Mouse (Mus musculus) left cerebral cortex, postnatal 10 days (tissue): ENCODE measurements around the gene Por. TPM values are rescaled to one million over a fixed set of nuclear protein-coding genes. Genes with fewer than 3 reads are reported as not detected.

Experiments used
- microRNA-seq: library from miRNA; unstranded; fragments of <30 nt; microRNA quantifications from one replicate; pipeline ENCODE4 v1.2.0, GENCODE M21; 2022
- total RNA-seq, 2 experiments: library from RNA; stranded (reverse); gene quantifications; 2 replicates each; pipeline ENCODE4 v1.2.3; 2021

Por gene
- total RNA-seq, 2 experiments from 2014 or later: 68.2 to 70.0 TPM

Small RNA genes lying within 50 kb of the gene (microRNA-seq; reads per million reads assigned to microRNA genes)
- gene Mir7034: 1.7 reads per million

Other genes starting within 250 kb of the Por start
- gene Hip1, start 124.9 kb upstream of the Por start, total RNA-seq: 10 to 100 TPM; 80.5 to 85.2 TPM
- gene Ccl26, start 106.5 kb upstream of the Por start, total RNA-seq: not detected
- gene Ccl24, start 97.0 kb upstream of the Por start, total RNA-seq: under 1 TPM in 1 of 2 experiments, not detected in 1; 0.28 TPM
- 10 to 100 TPM; 77.6 to 82.7 TPM for gene Rhbdd2, start 37.4 kb upstream of the Por start, total RNA-seq
- 10 to 100 TPM; 20.7 to 22.0 TPM for gene Tmem120a, start 74.4 kb downstream of the Por start, total RNA-seq
- gene Styxl1, start 108.4 kb downstream of the Por start, total RNA-seq: not detected
- 100 to 1,000 TPM; 476 to 478 TPM for gene Mdh2, start 108.4 kb downstream of the Por start, total RNA-seq
- 10 to 100 TPM; 73.7 to 79.8 TPM for gene Srrm3, start 136.9 kb downstream of the Por start, total RNA-seq
- 1 to 10 TPM; 4.3 to 4.6 TPM for gene Hspb1, start 217.9 kb downstream of the Por start, total RNA-seq